In the genomic region with DNA sequence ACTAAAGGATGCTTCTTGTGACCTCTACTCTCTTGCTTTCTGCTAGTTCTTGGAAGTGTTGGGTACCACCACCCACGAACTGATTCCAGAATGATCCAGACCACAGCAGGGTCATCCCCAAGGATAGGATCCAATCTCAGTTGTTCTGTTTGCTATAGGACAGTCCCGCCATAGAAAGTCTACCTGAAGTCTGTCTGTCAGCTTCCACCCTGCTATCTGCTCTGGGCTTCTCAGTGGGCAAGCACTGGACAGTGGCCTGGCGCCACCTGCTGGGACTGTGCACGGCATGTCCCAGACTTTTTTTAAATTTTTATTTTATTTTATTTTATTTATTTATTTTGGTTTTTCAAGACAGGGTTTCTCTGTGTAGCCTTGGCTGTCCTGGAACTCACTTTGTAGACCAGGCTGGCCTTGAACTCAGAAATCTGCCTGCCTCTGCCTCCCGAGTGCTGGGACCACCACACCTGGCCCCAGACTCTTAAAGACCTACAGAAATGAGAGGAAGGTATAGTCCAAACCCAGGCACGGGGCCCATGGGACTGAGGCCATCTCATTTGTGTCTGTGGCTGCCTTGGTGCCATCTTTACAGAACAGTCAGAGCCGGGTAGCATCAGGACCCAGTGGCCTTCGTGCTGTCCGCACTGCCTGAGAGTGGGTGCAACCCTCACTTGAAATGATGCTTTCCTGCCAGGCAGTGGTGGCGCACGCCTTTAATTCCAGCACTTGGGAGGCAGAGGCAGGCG, we compare ENCODE assay signal across 8 mouse cellular contexts. TPM values are rescaled to one million over a fixed set of nuclear protein-coding genes. Genes with fewer than 3 reads are reported as not detected.
A peak's percentile ranks its signal among the peaks of the same experiment; 100 is the strongest.
DNase-seq lines count a peak whose midpoint lies in the region; ATAC-seq lines count a peak whose summit lies in the region.

No protein-coding gene starts in this region.

- H3K4me1 ChIP-seq in forebrain, embryonic 10.5 days: peaks cover 38% of the 10 kb centered on the region
- H3K4me1 ChIP-seq in forebrain, embryonic 16.5 days (replicated peaks; ENCODE audit: control insufficient read depth, insufficient read depth, low read length): peaks cover 18% of the 10 kb centered on the region

- H3K27me3 ChIP-seq in forebrain, embryonic 10.5 days (ENCODE audit: poor library complexity, severe bottlenecking): no peaks in the 10 kb centered on the region
- no peaks in the 10 kb centered on the region for H3K27me3 ChIP-seq in forebrain, embryonic 16.5 days (replicated peaks; ENCODE audit: control insufficient read depth, insufficient read depth, low read length)

- H3K27ac ChIP-seq in forebrain, embryonic 10.5 days: no peak overlapping the region
- no peak overlapping the region for H3K27ac ChIP-seq in forebrain, embryonic 16.5 days (ENCODE audit: low read length)

- H3K36me3 ChIP-seq in forebrain, embryonic 10.5 days (replicated peaks): peaks cover 16% of the 10 kb centered on the region
- H3K36me3 ChIP-seq in forebrain, embryonic 16.5 days (ENCODE audit: control insufficient read depth, insufficient read depth): no peaks in the 10 kb centered on the region; the same call in 1 of the 2 replicates

- no peak overlapping the region for H3K9ac ChIP-seq in forebrain, embryonic 16.5 days (replicated peaks; ENCODE audit: low read depth, low read length)

- no peak overlapping the region for H3K4me2 ChIP-seq in forebrain, embryonic 16.5 days (ENCODE audit: low read length)

- H3K9me3 ChIP-seq in forebrain, embryonic 10.5 days: no peaks in the 10 kb centered on the region
- H3K9me3 ChIP-seq in forebrain, embryonic 16.5 days (ENCODE audit: control insufficient read depth, low read length): no peaks in the 10 kb centered on the region

- no peak for ATAC-seq in forebrain, embryonic 16.5 days

- no peak for DNase-seq in forebrain, embryonic 10.5 days (ENCODE audit: extremely low spot score, low spot score)
- DNase-seq in spleen, adult 18-20 months: peak; percentile 22 to 66
- no peak for DNase-seq in spleen, adult 12 weeks (ENCODE audit: low spot score)
- DNase-seq in cerebellum, postnatal 25 days: peak; percentile 74 to 86
- DNase-seq in kidney, postnatal 14 days: peak; percentile 81
- peak; percentile 81 for DNase-seq in lung, postnatal 36 days
- DNase-seq in yolk sac, embryonic 10.5 days (ENCODE audit: low spot score): peak; percentile 33

- peak overlapping the region; percentile 74; the same call in 1 of the 2 replicates for H3K4me3 ChIP-seq in forebrain, embryonic 10.5 days
- H3K4me3 ChIP-seq in forebrain, embryonic 16.5 days (replicated peaks; ENCODE audit: low read length): no peak overlapping the region

- whole genome bisulfite sequencing in forebrain, embryonic 10.5 days: 70% methylated on average over 12 of the region's 12 CpGs
- WGBS in forebrain, embryonic 16.5 days: 69% methylated on average over 12 of the region's 12 CpGs

RNA-seq across cellular contexts. Expression of a gene that starts 19.0 kb away (rescaled TPM):
- polyA plus RNA-seq in forebrain, embryonic 10.5 days (2016; fragmentation: Nextera tagmentation; extraction: Ambion mirVana): 4.9 and 5.8 TPM in 2 replicates
- 13.3 and 16.1 TPM in 2 replicates for polyA plus RNA-seq in forebrain, embryonic 16.5 days (2015; fragmentation: Nextera tagmentation; extraction: Ambion mirVana)

Comparison
In these comparisons a context has a peak if more than half of its experiments do, and no peak if none do; other contexts are left out.
1. DNase-seq: peak in spleen, adult 18-20 months (2 of 2), cerebellum, postnatal 25 days (2 of 2), kidney, postnatal 14 days (single experiment), lung, postnatal 36 days (single experiment) and yolk sac, embryonic 10.5 days (single experiment); none in forebrain, embryonic 10.5 days (single experiment) and spleen, adult 12 weeks (single experiment).